Mouse (Mus musculus) midbrain, embryonic 15.5 days (tissue): ENCODE measurements at regions not wholly inside any gene's neighbourhood (a gene's known extent, or its start where the extent isn't known, plus 50 kb on each side); places are given as distances from the start of the nearest gene placed in this dataset.

Experiments used
- ATAC-seq: fragments of 200-750 bp; cut with Nextera tagmentation; replicated peaks from 2 replicates; pipeline ENCODE4 v1.8.0; 2017; ENCODE audit warnings: moderate TSS enrichment
- H3K27ac ChIP-seq: fragments of 300-500 bp; sonication (generic); 2 replicates; pipeline ENCODE4 v1.5.1; 2015; ENCODE audit warnings: mild to moderate bottlenecking, inconsistent platforms
- H3K27me3 ChIP-seq: fragments of 300-500 bp; sonication (generic); replicated peaks from 2 replicates; pipeline ENCODE4 v1.6.1; 2015; ENCODE audit warnings: inconsistent platforms
- H3K36me3 ChIP-seq: fragments of 300-500 bp; sonication (generic); replicated peaks from 2 replicates; pipeline ENCODE4 v1.6.1; 2015; ENCODE audit warnings: inconsistent platforms
- H3K4me1 ChIP-seq: fragments of 300-500 bp; sonication (generic); 2 replicates; pipeline ENCODE4 v1.6.1; 2015; ENCODE audit warnings: inconsistent platforms
- H3K4me2 ChIP-seq: fragments of 300-500 bp; sonication (generic); 2 replicates; pipeline ENCODE4 v1.6.1; 2015; ENCODE audit warnings: inconsistent platforms, mild to moderate bottlenecking, moderate library complexity
- H3K4me3 ChIP-seq: fragments of 300-500 bp; sonication (generic); 2 replicates; pipeline ENCODE4 v1.5.1; 2015; ENCODE audit warnings: mild to moderate bottlenecking, inconsistent platforms
- H3K9ac ChIP-seq: fragments of 300-500 bp; sonication (generic); 2 replicates; pipeline ENCODE4 v1.6.1; 2015; ENCODE audit warnings: mild to moderate bottlenecking, inconsistent platforms
- H3K9me3 ChIP-seq: fragments of 300-500 bp; sonication (generic); 2 replicates; pipeline ENCODE4 v1.6.1; 2016; ENCODE audit warnings: inconsistent platforms
- WGBS: fragments of 180-500 bp; shearing (Covaris S2); methylation state at CpG from one replicate; pipeline ENCODE4 v1.1.7; 2015; ENCODE audit warnings: mixed read lengths; 5-methylcytosine and 5-hydroxymethylcytosine counted together

DNA sequence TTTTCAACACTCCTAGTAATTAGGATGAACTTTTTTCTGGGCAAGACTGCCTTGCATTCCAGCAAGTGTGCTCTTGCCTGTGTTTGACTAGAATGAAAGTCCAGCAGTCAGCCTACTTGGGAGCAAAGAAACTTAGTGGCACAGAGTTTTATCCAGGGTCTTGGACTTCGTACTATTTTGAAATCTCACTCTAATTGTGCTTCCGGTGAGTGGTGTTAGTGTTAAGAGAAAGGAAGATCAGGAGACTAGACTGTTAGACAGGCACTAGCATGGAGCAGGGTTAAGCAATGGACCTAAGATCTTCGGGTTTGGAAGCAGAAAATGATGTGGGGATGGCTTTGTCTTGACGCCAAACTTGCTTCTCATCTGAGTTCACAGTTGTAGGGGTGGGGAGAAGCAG is 54.1 kb upstream of the Ppp2r3a start:
- no peaks in the 10 kb centered on the region for H3K27me3 ChIP-seq
- no peaks in the 10 kb centered on the region for H3K9me3 ChIP-seq
- H3K9ac ChIP-seq, result no peak overlapping the region
- no peaks in the 10 kb centered on the region for H3K36me3 ChIP-seq
- ATAC-seq, result no peak
- WGBS, result 87% methylated on average over 4 of the region's 4 CpGs
- no peak overlapping the region for H3K4me2 ChIP-seq
- H3K4me3 ChIP-seq, result no peak overlapping the region
- no peak overlapping the region for H3K27ac ChIP-seq
- no peaks in the 10 kb centered on the region for H3K4me1 ChIP-seq
